Mouse (Mus musculus): Measurements from ENCODE around the gene Cenpf.

The Cenpf gene

DNA sequence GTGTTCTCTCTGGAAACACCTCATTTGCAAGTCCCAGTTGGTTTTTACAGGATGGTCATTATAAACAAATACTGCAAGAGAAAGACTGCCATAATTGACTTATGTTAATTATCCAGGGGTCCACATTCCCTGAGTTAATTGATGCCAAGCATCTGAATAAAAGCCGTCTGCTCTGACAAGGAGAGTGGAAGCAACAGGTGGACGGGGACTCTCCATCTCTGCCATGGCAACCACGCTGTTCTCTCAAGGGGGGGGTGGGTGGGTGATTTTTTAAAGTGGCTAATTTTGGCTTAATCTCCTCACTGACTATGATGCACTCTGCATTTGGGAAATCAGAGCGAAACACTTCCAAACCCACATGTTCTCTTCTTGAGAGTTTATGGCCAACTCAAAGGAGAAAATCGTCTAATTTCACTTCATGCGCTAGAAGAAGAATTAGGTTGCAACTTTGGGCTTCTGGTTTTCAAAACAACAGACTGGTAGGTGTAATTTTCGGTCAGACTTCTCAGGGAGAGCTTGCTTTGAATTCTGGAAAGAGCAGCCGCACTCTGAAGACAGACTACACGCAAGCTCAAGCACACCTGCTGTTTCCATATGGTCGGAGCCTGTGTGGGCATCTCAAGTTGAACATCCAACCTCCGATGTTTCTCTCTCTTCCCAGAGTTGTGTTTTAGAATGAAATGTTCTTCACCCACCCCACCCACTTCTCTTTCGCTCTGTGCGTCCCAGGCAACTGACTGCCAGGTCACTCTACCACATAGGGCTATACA, 55.8 kb downstream of the Cenpf start:
- peak; percentile 93 for DNase-seq (ENCODE audit: low read depth, low spot score)

DNA sequence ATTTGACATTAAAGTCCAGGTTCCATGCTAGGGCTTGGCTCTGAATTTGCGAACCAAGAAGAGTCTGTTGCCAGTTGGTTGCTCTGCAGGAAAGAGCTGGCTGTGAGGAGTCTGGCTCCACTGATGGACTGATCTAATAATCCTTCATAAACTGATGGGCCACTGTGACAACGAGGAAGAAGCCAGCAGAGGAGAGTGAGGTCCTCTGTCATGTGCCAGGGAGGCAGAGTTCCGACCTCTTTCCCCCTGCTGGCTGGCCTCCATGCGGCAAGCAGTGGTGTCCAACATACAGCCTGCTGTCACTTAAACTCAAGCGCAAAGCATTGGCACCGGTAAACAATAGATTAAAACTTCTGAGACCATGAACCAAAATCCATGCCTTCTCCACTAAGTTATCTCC, 57.9 kb downstream of the Cenpf start:
- peak; percentile 32 for DNase-seq (ENCODE audit: low read depth, low spot score)

DNA sequence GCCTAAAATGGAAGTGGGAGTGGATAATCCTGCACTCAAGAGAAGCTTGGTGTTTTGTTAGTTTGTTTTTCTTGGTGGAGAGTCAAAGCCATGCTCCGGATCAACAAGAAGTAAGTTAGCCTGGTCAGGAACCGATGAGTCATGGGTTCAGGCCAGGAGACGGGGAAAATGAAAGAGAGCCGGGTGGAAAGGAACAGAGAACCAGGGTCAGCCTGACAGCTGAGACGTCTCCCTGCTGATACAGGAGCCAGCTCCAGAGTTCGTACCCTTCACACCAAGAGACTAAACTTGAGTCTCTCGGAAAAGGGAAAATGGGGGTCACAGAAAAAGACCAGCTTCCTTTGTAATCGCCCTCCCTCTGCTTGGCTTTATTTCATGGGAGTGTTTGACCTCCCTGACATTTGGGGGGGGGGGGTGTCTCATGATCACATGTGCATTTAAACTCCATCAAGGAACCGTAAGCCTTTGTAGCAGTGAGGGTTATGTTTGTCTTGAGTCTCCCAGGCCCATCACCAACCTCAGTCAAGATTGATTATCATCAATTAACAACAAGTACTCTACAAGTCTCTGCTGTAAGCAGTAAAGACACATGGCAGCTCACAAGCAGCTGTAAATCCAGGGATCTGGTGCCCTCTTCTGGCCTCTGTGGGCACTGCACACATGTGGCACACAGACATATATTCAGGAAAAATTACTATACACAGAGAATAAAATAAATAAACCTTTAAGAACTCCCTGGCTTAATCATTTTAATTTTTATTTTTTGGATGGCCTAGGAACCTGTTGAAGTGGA, 59.7 kb downstream of the Cenpf start:
- DNase-seq (ENCODE audit: low read depth, low spot score) = peak; percentile 60

DNA sequence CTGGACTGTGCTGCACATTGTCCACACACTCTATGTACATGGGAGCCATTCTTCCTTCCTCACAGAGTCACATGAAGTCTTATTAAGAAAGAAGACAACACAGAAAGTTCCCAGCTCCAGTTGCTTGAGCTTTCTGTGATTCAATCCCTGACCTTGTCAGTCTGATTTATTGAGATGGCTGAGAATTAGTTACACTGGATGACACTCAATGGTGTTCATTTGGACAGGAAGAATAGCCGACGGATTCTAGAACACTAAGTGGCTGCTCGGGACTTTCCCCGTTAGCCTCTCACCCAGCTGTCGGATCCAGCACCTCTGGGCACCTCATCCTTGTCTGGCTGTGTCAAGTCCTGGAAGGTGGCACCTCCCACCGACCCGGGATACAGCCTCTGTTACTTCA, 63.1 kb downstream of the Cenpf start:
- no peak for DNase-seq (ENCODE audit: low read depth, low spot score)

DNA sequence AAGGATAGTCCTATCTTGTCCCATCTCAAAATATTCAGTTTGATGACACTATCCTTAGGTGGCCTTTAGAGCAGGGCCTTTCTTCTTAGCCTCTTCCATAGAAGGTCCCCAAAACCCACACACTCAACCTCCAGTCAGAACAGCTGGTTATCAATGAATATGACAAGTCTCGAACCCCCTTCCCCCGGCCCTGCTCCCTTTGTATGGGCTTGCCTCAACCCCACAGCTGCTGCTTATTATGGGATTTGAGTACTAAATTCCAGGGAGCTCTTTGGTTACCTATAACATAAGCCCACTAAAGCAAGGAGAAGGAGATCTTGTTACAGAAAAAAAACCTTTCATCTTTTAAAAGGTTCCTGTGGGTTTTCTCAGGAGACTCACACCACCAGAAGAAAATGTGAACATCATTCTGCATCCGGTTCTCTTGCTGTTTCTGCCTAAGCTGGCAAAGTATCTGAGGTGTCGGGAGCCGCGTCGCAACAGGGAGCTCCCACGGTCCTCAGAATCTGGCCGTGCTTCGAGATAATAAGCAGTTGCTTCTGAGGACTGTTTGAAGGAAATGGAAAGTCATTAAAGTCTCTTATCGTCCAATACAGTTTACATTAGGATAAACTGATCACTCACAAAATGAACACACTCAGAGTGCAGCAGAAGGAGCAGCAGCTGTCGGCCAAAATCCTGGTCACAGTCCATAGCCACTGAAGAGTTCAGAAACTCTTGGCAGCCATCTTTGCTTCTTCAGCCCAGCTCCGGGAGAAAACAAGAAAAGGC, 68.7 kb downstream of the Cenpf start:
- no peak for DNase-seq (ENCODE audit: low read depth, low spot score)

DNA sequence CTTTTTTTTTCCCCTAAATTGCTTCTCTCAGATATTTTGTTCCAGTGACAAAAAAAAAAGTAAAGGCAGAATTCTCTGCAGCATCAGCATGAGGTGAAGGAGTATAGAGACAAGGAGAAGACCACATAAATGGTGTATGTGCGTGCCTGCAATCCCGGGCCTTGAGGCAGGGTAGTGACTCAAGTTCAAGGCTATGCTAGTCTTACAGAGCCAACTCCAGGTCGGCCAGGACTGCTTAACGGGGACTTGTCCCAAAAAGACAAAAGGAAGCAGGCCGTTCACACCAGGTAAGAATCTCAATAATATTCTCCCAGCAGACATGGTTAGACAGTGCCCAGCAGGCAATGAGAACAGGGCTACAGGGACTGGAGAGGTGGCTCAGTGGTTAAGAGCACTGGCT, 70.5 kb downstream of the Cenpf start:
- DNase-seq (ENCODE audit: low read depth, low spot score) = no peak

DNA sequence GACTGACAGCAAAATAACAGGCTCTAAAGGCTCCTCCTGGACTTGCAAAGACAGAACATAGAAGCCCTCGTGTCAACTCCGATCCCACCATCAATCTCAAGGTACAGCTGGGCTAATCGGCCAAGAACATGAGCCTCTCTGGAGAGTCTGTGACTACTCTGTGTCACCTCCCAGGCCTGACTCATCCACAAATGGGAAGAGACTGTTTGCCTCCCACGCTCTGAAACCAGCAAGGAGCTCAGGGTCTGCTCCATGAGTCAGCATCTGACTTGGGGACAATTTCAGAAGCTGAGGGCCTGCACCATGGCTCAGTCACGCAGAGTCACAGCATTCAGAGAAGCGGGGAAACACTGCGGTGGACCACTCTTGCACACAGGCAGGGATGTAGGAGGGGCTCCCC, 72.6 kb downstream of the Cenpf start:
- DNase-seq (ENCODE audit: low read depth, low spot score) = peak; percentile 88

DNA sequence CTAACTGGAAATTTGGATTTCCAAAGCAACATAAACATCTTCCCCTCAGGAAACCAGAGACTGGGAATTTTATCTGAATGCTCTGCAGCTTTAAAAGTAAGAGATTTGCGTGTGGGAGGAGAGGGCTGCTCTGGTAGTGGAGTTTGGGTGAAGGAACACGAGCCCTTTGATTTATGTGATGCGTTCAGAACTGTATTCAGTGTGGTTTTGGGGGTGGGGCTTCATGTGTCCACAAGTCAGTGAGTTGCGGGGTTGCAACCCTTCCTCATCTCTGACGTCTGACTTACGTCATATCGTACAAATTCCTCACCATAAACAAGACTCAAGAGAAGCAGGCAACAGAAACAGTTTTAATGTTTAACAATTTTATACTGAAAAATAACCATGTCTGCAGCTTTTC, 74.8 kb downstream of the Cenpf start:
- no peak for DNase-seq (ENCODE audit: low read depth, low spot score)

DNA sequence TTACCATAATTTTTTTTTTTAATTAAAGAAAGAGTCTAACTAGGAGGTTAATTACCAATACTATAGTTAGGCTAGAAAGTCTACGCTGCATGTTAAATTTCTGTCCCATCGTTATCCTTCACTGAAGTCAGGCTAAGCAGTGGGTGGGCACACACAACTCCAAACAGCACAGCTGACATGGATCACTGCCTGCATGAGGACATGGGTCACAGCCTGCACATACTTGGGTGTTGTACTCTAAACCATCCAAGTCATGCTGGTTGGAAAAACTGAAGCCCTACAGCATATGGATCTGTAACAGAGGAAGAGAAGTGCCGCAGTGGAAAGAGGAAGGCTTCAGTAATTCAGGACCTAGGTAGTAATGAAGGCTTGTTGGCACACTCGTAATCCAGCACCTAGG, 76.1 kb downstream of the Cenpf start:
- no peak for DNase-seq (ENCODE audit: low read depth, low spot score)

DNA sequence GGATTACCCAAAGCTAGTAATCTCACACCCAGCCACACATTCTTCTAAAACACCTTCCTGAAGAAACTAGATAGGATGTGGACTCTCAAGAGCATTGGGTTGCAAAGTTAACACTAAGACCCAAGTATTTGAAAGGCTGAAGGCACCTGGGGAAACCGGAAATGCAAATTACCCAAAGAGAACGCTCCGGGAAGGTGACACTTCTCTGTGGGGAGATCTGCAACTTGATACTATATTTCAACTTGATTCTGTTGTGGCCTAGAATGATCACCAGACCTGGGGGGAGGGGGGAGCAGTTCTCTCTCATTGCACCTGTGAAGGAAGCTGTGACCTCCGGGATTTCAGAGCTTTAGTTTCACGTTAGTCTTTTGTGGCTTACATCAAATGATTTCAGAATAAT, 79.2 kb downstream of the Cenpf start:
- DNase-seq (ENCODE audit: low read depth, low spot score) = no peak

DNA sequence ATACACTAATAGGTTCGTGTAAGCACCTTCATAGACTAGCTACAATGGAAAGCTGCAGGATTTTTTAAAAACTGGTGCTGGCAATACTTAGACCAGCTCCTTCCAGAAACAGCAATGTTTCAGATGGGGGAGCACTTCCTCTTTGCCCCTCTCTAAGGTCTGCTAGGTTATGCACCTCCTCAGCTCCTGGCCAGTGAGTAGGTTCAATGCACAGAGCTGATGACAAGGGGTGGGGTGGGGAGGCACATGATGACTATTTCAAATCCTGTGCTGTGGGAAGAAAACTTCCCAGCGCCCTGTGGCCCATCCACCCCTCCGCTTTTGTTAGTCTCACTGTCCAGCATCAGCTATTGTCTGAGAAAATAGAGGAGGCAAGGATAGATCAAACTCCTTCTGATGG, 79.8 kb downstream of the Cenpf start:
- no peak for DNase-seq (ENCODE audit: low read depth, low spot score)

DNA sequence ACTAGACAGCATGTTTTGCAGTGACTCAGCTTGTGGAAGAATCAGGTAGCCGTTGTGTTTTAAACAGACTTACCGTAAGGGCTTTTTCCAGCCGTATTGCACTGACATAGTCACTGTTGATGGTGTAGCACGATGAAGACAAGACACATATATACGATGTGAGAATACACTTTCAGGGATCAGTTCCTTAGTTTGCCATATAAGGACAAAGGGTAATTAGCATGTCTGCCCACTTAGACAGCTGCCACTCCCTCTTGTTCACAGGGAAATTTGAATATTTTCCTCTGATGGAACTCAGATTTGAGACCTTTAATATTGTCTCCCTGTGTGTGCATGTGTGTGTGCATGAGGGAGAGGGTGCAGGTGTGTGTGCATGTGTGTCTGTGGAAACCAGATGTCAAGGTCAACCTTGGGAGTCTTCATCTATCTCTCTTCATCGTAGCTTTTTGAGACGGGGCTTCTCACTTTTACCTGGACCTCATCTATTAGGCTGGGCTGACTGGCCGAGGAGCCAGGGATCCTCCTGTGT, 82.2 kb downstream of the Cenpf start:
- DNase-seq (ENCODE audit: low read depth, low spot score) = no peak

DNA sequence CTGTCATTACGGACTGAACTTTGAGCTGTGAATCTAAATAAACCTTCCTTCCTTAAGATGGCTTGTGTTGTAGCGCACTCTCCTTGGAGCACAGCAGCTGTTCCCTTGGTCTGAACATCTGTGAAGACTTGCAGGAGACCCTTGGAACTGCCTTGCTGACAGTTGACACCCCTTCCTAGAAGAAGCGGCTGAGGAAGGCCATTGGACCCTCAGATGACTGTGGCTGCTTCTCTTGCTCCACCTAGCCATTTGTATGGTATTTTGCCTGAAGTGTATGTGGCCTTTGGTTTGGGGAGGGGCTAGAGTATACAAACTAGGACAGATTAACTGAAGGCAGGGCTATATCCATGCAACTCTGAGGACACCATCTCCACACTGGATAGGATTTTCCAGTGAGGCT, 90.8 kb downstream of the Cenpf start:
- DNase-seq (ENCODE audit: low read depth, low spot score) = no peak

Data from brain, adult 2 months (tissue).